In genomic region chr11:75930208-75930607, GRCm38 (mm10) we compare ENCODE assay signal across 21 mouse cellular contexts. TPM values are rescaled to one million over a fixed set of nuclear protein-coding genes. Genes with fewer than 3 reads are reported as not detected.
DNase-seq lines count a peak whose midpoint lies in the region; ATAC-seq and TF ChIP-seq lines count a peak whose summit lies in the region.
"Had no signal": no experiment of that assay in that cellular context is flagged by ENCODE, and none has a peak within 500 bp of the region (broad histone marks: within the 10 kb centered on the region; RNA-seq: fewer than 3 reads in every experiment).

No protein-coding gene starts in this region.

- no peak overlapping the region for H3K4me2 ChIP-seq in midbrain, embryonic 11.5 days
- H3K4me2 ChIP-seq in midbrain, embryonic 16.5 days (ENCODE audit: low read length) = no peak overlapping the region
- H3K4me2 ChIP-seq in intestine, postnatal 0 days (replicated peaks; ENCODE audit: low read depth) = peak overlapping the region; percentile 21; the same call in 1 of the 2 replicates
- H3K4me2 ChIP-seq in liver, embryonic 12.5 days = no peak overlapping the region
- H3K4me2 ChIP-seq: embryonic facial prominence, embryonic 12.5 days; forebrain, embryonic 13.5 days; forebrain, embryonic 15.5 days had no signal

- no peak overlapping the region for H3K4me3 ChIP-seq in gastrocnemius, adult 2 months
- H3K4me3 ChIP-seq in midbrain, embryonic 11.5 days (ENCODE audit: low read depth, low read length) = no peak overlapping the region
- no peak overlapping the region for H3K4me3 ChIP-seq in midbrain, embryonic 16.5 days (ENCODE audit: low read depth, low read length)
- H3K4me3 ChIP-seq in intestine, postnatal 0 days (ENCODE audit: low read depth, low read length) = no peak overlapping the region
- H3K4me3 ChIP-seq in liver, embryonic 12.5 days = no peak overlapping the region
- H3K4me3 ChIP-seq: embryonic facial prominence, embryonic 10.5 days; embryonic facial prominence, embryonic 12.5 days; forebrain, embryonic 13.5 days; forebrain, embryonic 15.5 days had no signal

- ATAC-seq in midbrain, embryonic 11.5 days (ENCODE audit: low FRiP score) = no peak
- no peak for ATAC-seq in midbrain, embryonic 16.5 days
- ATAC-seq in intestine, postnatal 0 days = no peak
- no peak for ATAC-seq in liver, embryonic 12.5 days
- ATAC-seq: forebrain, embryonic 13.5 days; forebrain, embryonic 15.5 days; forebrain, postnatal 0 days had no signal

- peak overlapping the region; percentile 69 for H3K27ac ChIP-seq in gastrocnemius, adult 2 months
- H3K27ac ChIP-seq in midbrain, embryonic 11.5 days (ENCODE audit: low read depth, low read length) = no peak overlapping the region
- H3K27ac ChIP-seq in midbrain, embryonic 16.5 days (ENCODE audit: low read length) = no peak overlapping the region
- H3K27ac ChIP-seq in intestine, postnatal 0 days (ENCODE audit: low read depth, low read length) = peak overlapping the region; percentile 51; the same call in 1 of the 2 replicates
- no peak overlapping the region for H3K27ac ChIP-seq in liver, embryonic 12.5 days
- H3K27ac ChIP-seq: embryonic facial prominence, embryonic 10.5 days; embryonic facial prominence, embryonic 12.5 days; forebrain, embryonic 13.5 days; forebrain, embryonic 15.5 days had no signal

- H3K9ac ChIP-seq in midbrain, embryonic 11.5 days (ENCODE audit: low read length) = no peak overlapping the region
- H3K9ac ChIP-seq in midbrain, embryonic 16.5 days (ENCODE audit: low read depth, low read length) = no peak overlapping the region
- H3K9ac ChIP-seq in intestine, postnatal 0 days (ENCODE audit: low read depth, low read length) = no peak overlapping the region
- H3K9ac ChIP-seq in liver, embryonic 12.5 days = no peak overlapping the region
- H3K9ac ChIP-seq: embryonic facial prominence, embryonic 12.5 days; forebrain, embryonic 13.5 days; forebrain, embryonic 15.5 days; forebrain, postnatal 0 days had no signal

- H3K27me3 ChIP-seq in midbrain, embryonic 11.5 days (ENCODE audit: control insufficient read depth, insufficient read depth, low read length) = no peaks in the 10 kb centered on the region
- H3K27me3 ChIP-seq in midbrain, embryonic 16.5 days (ENCODE audit: control insufficient read depth, insufficient read depth, low read depth, low read length) = no peaks in the 10 kb centered on the region
- no peaks in the 10 kb centered on the region for H3K27me3 ChIP-seq in intestine, postnatal 0 days (replicated peaks; ENCODE audit: control insufficient read depth, insufficient read depth, low read length)
- peaks cover 30% of the 10 kb centered on the region for H3K27me3 ChIP-seq in liver, embryonic 12.5 days (replicated peaks)
- H3K27me3 ChIP-seq: embryonic facial prominence, embryonic 12.5 days; forebrain, embryonic 13.5 days; forebrain, embryonic 15.5 days had no signal

- H3K4me1 ChIP-seq in midbrain, embryonic 11.5 days (ENCODE audit: control insufficient read depth, insufficient read depth, low read length) = no peaks in the 10 kb centered on the region
- H3K4me1 ChIP-seq in midbrain, embryonic 16.5 days (ENCODE audit: control insufficient read depth, insufficient read depth, low read length) = no peaks in the 10 kb centered on the region
- H3K4me1 ChIP-seq in intestine, postnatal 0 days (replicated peaks; ENCODE audit: control insufficient read depth, insufficient read depth, low read length) = peaks cover 8% of the 10 kb centered on the region; the same call in 1 of the 2 replicates
- peaks cover 36% of the 10 kb centered on the region for H3K4me1 ChIP-seq in liver, embryonic 12.5 days

- WGBS in midbrain, embryonic 11.5 days = 83% methylated on average over 9 of the region's 9 CpGs
- 76% methylated on average over 9 of the region's 9 CpGs for WGBS in midbrain, embryonic 16.5 days
- 46% methylated on average over 9 of the region's 9 CpGs for WGBS in intestine, postnatal 0 days
- 76% methylated on average over 9 of the region's 9 CpGs for WGBS in liver, embryonic 12.5 days (ENCODE audit: insufficient replicate concordance)

- DNase-seq in gastrocnemius, adult 2 months = no peak
- DNase-seq in gastrocnemius, adult 8-10 months (ENCODE audit: low spot score in 2 of 2) = no peak
- peak; percentile 72 for DNase-seq in midbrain, embryonic 11.5 days (ENCODE audit: low spot score, missing footprints)
- DNase-seq in A20 (ENCODE audit: low read depth, low spot score) (peak; percentile 5), adipocyte (ENCODE audit: low spot score) (no peak)
- DNase-seq: adrenal gland, adult 8-10 months; adrenal gland, postnatal 14 days; adrenal gland, postnatal 36 days; cerebellum, adult 11-12 months; cerebellum, adult 2 months; cerebellum, adult 9-10 months; cerebellum, postnatal 25 days; forebrain, postnatal 0 days had no signal

- intact Hi-C loops in gastrocnemius, adult 2 months (cut with DNase I) = no loop called here

- no peak for TF ChIP-seq CTCF in gastrocnemius, adult 2 months (IDR thresholded peaks at IDR 0.05)
- TF ChIP-seq CTCF in intestine, postnatal 0 days (IDR thresholded peaks at IDR 0.05; ENCODE audit: low read depth) = no peak

- no peaks in the 10 kb centered on the region for H3K9me3 ChIP-seq in midbrain, embryonic 11.5 days (ENCODE audit: control insufficient read depth, low read length)
- H3K9me3 ChIP-seq in midbrain, embryonic 16.5 days (replicated peaks; ENCODE audit: control insufficient read depth, low read length, poor library complexity, severe bottlenecking) = no peaks in the 10 kb centered on the region
- no peaks in the 10 kb centered on the region for H3K9me3 ChIP-seq in intestine, postnatal 0 days (ENCODE audit: control insufficient read depth)
- no peaks in the 10 kb centered on the region for H3K9me3 ChIP-seq in liver, embryonic 12.5 days (replicated peaks)
- H3K9me3 ChIP-seq: embryonic facial prominence, embryonic 10.5 days; embryonic facial prominence, embryonic 12.5 days; forebrain, embryonic 13.5 days; forebrain, embryonic 15.5 days; G1E had no signal

- H3K36me3 ChIP-seq in midbrain, embryonic 11.5 days (ENCODE audit: control insufficient read depth, insufficient read depth, low read length) = no peaks in the 10 kb centered on the region
- no peaks in the 10 kb centered on the region for H3K36me3 ChIP-seq in midbrain, embryonic 16.5 days (ENCODE audit: control insufficient read depth, insufficient read depth, low read length)
- no peaks in the 10 kb centered on the region for H3K36me3 ChIP-seq in intestine, postnatal 0 days (ENCODE audit: control insufficient read depth, insufficient read depth)
- H3K36me3 ChIP-seq in liver, embryonic 12.5 days = no peaks in the 10 kb centered on the region
- H3K36me3 ChIP-seq: embryonic facial prominence, embryonic 10.5 days; embryonic facial prominence, embryonic 12.5 days; forebrain, embryonic 15.5 days; G1E had no signal

RNA-seq across cellular contexts. Expression of gene Rph3al, which starts 8.0 kb away (rescaled TPM):
- 10 to 100 TPM; 12.7 to 15.0 TPM for total RNA-seq in gastrocnemius, adult 2 months (2021)
- total RNA-seq in gastrocnemius, adult 8-10 months (2022) = 10 to 100 TPM; 14.1 to 17.5 (median 14.9) TPM
- 0.66 and 1.1 TPM in 2 replicates for polyA plus RNA-seq in midbrain, embryonic 11.5 days (2014; fragmentation: Nextera tagmentation; extraction: Ambion mirVana)
- polyA plus RNA-seq in midbrain, embryonic 16.5 days (2015; fragmentation: Nextera tagmentation; extraction: Ambion mirVana) = 3.4 and 4.9 TPM in 2 replicates
- polyA plus RNA-seq in intestine, postnatal 0 days (2015; fragmentation: Nextera tagmentation; extraction: Ambion mirVana) = 10.5 and 12.9 TPM in 2 replicates
- 0.57 and 0.68 TPM in 2 replicates for polyA plus RNA-seq in liver, embryonic 12.5 days (2016; fragmentation: Nextera tagmentation; extraction: Ambion mirVana)
- total RNA-seq: G1E had no signal
- polyA plus RNA-seq: G1E had no signal

Comparison
In these comparisons a context has a peak if more than half of its experiments do, and no peak if none do; other contexts are left out.
1. DNase-seq: peak in midbrain, embryonic 11.5 days (single experiment) and A20 (single experiment); none in gastrocnemius, adult 2 months (single experiment), gastrocnemius, adult 8-10 months (0 of 2) and adipocyte (single experiment).
2. H3K27ac ChIP-seq: peak in gastrocnemius, adult 2 months (single experiment) and intestine, postnatal 0 days (single experiment); none in midbrain, embryonic 11.5 days (single experiment), midbrain, embryonic 16.5 days (single experiment) and liver, embryonic 12.5 days (single experiment).